Mouse (Mus musculus) spleen, adult 2 months (tissue): ENCODE data around the gene Rsph14. TPM values are rescaled to one million over a fixed set of nuclear protein-coding genes. Genes with fewer than 3 reads are reported as not detected.

ENCODE experiments used
- DNase-seq, 2 experiments: peaks; one replicate each; pipeline versions ENCODE4 v3.0.0 to v3.0.0-alpha.2; 2012 to 2021; ENCODE audit warnings: low spot score in 2 of 2, low read depth in 1 of 2
- H3K27ac ChIP-seq: fragments of 200-500 bp; 2 replicates; pipeline ENCODE4 v1.5.1; 2012; ENCODE audit warnings: low read length, inconsistent platforms; ENCODE audit not compliant: insufficient read depth
- H3K27me3 ChIP-seq: fragments of 200-500 bp; 2 replicates; pipeline ENCODE4 v1.6.1; 2012; ENCODE audit warnings: mild to moderate bottlenecking, moderate library complexity, low read length, inconsistent platforms; ENCODE audit not compliant: control insufficient read depth, insufficient read depth
- H3K36me3 ChIP-seq: fragments of 200-500 bp; 2 replicates; pipeline ENCODE4 v1.6.1; 2012; ENCODE audit warnings: mild to moderate bottlenecking, low read length, inconsistent platforms; ENCODE audit not compliant: control insufficient read depth, insufficient read depth
- H3K4me1 ChIP-seq: fragments of 200-500 bp; 2 replicates; pipeline ENCODE4 v1.6.1; 2011; ENCODE audit warnings: inconsistent platforms; ENCODE audit not compliant: control insufficient read depth, insufficient read depth, insufficient read length
- H3K4me3 ChIP-seq: fragments of 200-500 bp; 2 replicates; pipeline ENCODE4 v1.5.1; 2011; ENCODE audit warnings: mild to moderate bottlenecking, inconsistent platforms; ENCODE audit not compliant: insufficient read depth, insufficient read length; ENCODE audit errors: extremely low read depth
- CTCF ChIP-seq: fragments of 200-500 bp; IDR thresholded peaks from 2 replicates; pipeline ENCODE4 v1.5.1; 2011; ENCODE audit warnings: mild to moderate bottlenecking, inconsistent platforms; ENCODE audit not compliant: insufficient read depth, insufficient read length, insufficient replicate concordance; ENCODE audit errors: extremely low read depth
- POLR2A ChIP-seq: fragments of 200-500 bp; IDR thresholded peaks from 2 replicates; pipeline ENCODE4 v1.6.1; 2011; ENCODE audit warnings: low read depth, low read length, inconsistent platforms
- WGBS: fragments of 180-500 bp; shearing (Covaris S2); methylation state at CpG from one replicate; pipeline ENCODE4 v1.1.7; 2018; 5-methylcytosine and 5-hydroxymethylcytosine counted together
- polyA plus RNA-seq: library from polyadenylated mRNA; depleted of rRNA; stranded (reverse); fragments of >200 nt; gene quantifications from 2 replicates; pipeline ENCODE4 v1.2.3, GENCODE M21; 2012

The Rsph14 gene
- polyA plus RNA-seq, 1 experiment: not detected

DNA sequence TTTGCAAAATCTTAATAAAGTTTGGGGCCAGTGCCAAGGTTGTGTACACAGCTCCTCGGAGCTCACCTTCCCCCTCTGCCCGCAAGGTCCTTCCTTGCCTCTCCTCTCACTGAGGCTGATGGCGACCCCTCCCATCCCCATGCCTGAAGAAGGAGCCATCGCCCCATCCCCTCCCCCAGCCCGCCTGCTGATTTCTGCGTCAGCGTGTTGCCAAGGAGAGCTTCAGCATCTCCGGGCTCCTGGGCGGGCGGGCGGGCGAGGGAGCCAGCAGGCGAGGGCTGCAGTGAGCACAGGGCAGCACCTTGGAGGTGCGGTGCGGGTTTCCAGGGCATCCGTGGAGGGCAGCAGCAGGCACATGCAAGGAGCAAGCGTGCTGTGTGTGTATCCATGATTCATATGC, 37.0 kb downstream of the Rsph14 start:
- H3K36me3 ChIP-seq: no peaks in the 10 kb centered on the region
- TF ChIP-seq POLR2A: no peak
- TF ChIP-seq CTCF: no peak
- WGBS: 76% methylated on average over 17 of the region's 17 CpGs

DNA sequence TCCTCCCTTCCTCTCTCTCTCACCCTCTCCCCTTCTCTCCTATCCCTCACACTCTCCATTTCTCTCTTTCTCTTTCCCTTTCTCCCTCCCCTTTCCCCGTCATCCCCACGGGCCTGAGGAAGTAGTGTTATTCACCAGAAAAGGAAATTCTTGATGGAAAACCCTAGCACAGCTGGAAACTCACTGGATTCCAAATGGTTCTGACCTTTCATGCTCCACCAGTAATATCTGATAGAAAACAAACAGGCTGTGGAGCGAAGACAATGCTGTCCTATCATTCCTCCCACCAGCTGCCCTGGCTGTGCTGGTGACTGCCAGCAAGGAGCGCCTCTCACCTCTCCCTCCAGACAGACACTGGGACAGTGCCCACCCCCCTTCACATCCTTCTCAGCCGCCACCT, 37.5 kb downstream of the Rsph14 start:
- H3K27me3 ChIP-seq: no peaks in the 10 kb centered on the region
- no peaks in the 10 kb centered on the region for H3K4me1 ChIP-seq
- H3K27ac ChIP-seq: no peak overlapping the region
- TF ChIP-seq POLR2A: no peak
- TF ChIP-seq CTCF: no peak
- DNase-seq: no peak
- H3K36me3 ChIP-seq: no peaks in the 10 kb centered on the region
- H3K4me3 ChIP-seq: no peak overlapping the region
- WGBS: 72% methylated on average over 5 of the region's 5 CpGs

More for the DNA sequence above, 37.0 kb downstream of the Rsph14 start:
- Histone ChIP-seq H3K27me3 (no peaks in the 10 kb centered on the region), H3K27ac (no peak overlapping the region), H3K4me3 (no peak overlapping the region), H3K4me1 (no peaks in the 10 kb centered on the region)
- no peak for DNase-seq

DNA sequence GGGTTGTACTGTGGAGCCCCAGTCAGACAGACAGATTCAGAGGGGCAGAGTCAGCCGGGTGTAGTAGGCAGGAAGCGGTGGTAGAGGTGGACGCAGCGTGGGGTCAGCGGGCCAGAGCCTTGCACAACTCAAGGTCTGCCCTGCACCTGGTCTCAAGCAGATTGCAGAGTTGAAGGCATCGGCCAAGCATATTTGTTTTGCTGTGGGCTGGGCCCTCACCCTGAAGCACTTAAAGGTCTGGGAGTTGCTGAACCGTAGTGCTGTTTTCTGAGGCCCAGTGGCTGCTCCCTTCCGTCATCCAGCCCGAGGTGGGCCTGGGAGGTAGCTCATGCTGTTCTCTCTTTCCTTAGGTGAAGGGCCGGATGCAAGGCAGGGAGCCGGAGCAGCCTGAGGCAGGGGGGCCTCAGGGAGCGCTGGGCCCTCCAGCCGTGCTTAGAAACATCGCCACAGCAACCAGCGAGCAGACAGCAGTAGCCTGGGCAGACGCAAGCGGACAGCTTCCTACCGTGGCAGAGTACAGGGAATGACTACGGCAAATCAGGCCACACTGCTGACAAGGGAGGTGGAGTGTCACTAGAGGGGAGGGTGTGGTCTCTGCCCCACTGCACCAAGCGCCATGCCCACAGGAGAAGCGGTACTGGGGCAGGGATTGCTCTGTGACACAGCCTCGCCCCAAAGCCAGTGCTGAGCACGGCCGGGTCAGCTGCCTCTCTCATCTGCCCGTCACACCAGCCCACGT, 41.6 kb downstream of the Rsph14 start:
- 87% methylated on average over 26 of the region's 26 CpGs for WGBS
- Histone ChIP-seq H3K4me3 (no peak overlapping the region), H3K27me3 (no peaks in the 10 kb centered on the region), H3K36me3 (no peaks in the 10 kb centered on the region), H3K4me1 (no peaks in the 10 kb centered on the region), H3K27ac (no peak overlapping the region)
- TF ChIP-seq CTCF (no peak), POLR2A (no peak)
- DNase-seq: no peak

DNA sequence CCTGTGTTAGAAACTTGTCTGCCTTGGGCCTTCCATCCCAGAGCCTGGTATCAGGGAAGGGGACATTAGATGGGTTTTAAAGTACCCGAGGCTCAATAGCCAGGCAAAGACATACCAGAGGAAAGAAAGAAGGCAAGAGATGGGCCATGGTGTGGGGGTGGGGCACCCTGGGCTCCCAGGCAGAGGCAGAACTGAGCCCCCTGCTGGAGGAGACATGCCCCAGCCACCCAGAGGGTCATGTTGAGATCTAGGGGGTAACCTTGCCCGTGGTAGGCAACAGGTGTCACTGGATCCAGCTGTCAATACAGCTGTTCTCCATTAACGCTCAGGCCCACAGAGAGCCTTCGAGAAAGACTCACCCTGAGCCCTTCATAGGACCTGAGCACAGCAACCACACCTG, 42.6 kb downstream of the Rsph14 start:
- DNase-seq: no peak
- TF ChIP-seq POLR2A: no peak
- no peak for TF ChIP-seq CTCF
- Histone ChIP-seq H3K4me1 (no peaks in the 10 kb centered on the region), H3K4me3 (no peak overlapping the region), H3K36me3 (no peaks in the 10 kb centered on the region), H3K27me3 (no peaks in the 10 kb centered on the region), H3K27ac (no peak overlapping the region)
- 75% methylated on average over 4 of the region's 4 CpGs for WGBS

DNA sequence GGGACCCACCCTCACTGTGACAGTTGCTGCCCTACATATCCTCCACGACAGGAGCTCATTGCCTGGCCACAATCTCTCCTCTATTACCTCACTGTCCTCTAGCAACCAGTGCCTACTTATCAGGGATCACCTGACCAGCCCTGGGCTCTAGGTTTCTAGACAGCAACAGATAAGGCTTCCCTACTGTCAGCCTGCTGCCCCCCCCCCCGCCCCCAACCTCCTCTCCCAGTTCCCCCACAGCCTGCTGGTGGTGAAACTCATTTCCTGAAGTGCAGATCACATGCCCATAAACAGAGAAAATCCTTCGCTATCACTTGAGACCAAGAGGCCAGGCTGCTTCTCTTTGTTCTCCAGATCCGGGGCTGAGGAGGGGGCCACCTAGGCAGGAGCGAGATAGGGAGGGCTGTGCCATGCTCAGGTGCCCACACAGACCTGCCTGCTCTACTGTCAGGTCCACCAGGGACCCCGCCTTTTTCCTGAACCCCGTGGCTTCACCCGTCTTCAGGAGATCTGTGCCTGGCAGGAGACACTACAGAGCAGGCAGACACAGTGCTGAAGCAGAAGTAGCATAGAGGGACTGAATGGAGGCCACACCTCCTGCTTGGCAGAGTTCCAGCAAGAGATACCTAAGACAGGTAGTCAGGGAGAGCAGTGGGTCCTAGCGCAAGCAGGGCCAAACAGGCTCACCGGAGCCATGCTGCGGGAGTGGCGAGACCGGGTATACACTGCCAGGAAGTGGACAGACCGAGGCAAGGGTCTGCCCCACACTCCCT, 44.5 kb downstream of the Rsph14 start:
- TF ChIP-seq CTCF (no peak), POLR2A (no peak)
- 27% methylated on average over 14 of the region's 14 CpGs for WGBS
- DNase-seq: no peak
- Histone ChIP-seq H3K4me3 (no peak overlapping the region), H3K4me1 (no peaks in the 10 kb centered on the region), H3K36me3 (no peaks in the 10 kb centered on the region), H3K27me3 (no peaks in the 10 kb centered on the region), H3K27ac (no peak overlapping the region)

DNA sequence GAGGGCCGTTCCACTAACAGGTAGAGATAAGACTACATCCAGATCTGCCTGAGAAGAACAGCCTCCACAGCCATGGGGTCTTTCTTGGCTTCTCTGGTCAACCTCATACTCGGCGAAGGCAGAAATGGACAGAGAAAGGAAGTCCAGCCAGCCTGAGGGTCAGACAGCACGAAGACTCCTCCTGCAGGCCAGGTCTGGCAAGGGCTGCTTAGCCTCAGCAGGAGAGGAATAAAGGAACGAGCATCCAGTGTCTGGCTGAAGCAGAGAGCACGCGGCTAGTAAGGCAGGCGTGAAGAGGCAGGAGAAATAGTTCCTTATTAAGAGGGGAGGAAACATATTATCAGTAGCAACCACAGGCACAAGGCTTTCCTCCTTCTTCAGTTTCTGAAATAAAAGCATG, 49.2 kb downstream of the Rsph14 start:
- Histone ChIP-seq H3K36me3 (no peaks in the 10 kb centered on the region), H3K4me3 (no peak overlapping the region), H3K27me3 (no peaks in the 10 kb centered on the region), H3K27ac (no peak overlapping the region), H3K4me1 (no peaks in the 10 kb centered on the region)
- TF ChIP-seq CTCF (no peak), POLR2A (no peak)
- WGBS: 54% methylated on average over 8 of the region's 8 CpGs
- DNase-seq: no peak

DNA sequence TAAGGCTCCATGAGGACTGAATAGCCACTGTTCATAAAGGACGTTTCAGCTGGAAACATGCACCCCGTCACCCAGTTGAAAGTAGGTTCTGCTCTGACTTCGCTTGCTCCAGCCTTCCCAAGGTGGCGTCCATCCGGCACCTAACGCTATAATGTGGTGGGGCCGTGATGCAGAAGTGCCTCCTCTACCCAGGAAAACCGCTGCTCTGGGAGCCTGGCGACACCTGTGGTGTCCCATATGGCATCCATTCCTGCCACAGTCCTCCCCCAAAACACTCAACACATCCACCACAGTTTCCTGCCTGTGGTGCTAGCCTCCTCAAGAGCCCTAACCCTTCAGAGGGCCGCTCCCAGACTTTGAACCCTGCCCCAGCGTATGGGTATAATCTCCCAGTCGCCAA, 51.2 kb downstream of the Rsph14 start:
- Histone ChIP-seq H3K36me3 (no peaks in the 10 kb centered on the region), H3K27ac (no peak overlapping the region), H3K4me3 (no peak overlapping the region), H3K27me3 (no peaks in the 10 kb centered on the region), H3K4me1 (no peaks in the 10 kb centered on the region)
- TF ChIP-seq CTCF: no peak
- TF ChIP-seq POLR2A: no peak
- no peak for DNase-seq
- 13% methylated on average over 12 of the region's 12 CpGs for WGBS
